Mouse (Mus musculus): Measurements from ENCODE around the gene Pcp2. TPM values are rescaled to one million over a fixed set of nuclear protein-coding genes. Genes with fewer than 3 reads are reported as not detected.

Pcp2 gene
- total and polyA plus RNA-seq, 3 experiments, result 0.35 to 0.54 TPM; not detected in 1

- Histone ChIP-seq H3K79me2 (ENCODE audit: control insufficient read depth, insufficient read depth, low read length, poor library complexity) (no peaks in the 10 kb centered on the region), H3K9ac (ENCODE audit: control insufficient read depth, low read depth, low read length, poor library complexity, severe bottlenecking) (peak within 1 kb of the TSS; percentile 21), H3K27ac (ENCODE audit: control insufficient read depth, low read depth, low read length) (no peak within 1 kb of the TSS), H3K9me3 (replicated peaks; ENCODE audit: insufficient read depth, low read length) (no peaks in the 10 kb centered on the region), H3K36me3 (ENCODE audit: control insufficient read depth in 1 of 2, insufficient read depth in 2 of 2, low read length in 2 of 2) (peaks cover 0 to 4% of the 10 kb centered on the region in 2 experiments; a peak in 2 of 4 replicates), H3K4me1 (ENCODE audit: control insufficient read depth in 1 of 2, insufficient read depth in 2 of 2, low read length in 2 of 2) (peaks cover 0 to 10% of the 10 kb centered on the region in 2 experiments; a peak in 1 of 4 replicates), H3K4me3 (ENCODE audit: control insufficient read depth in 1 of 2, insufficient read depth in 1 of 2, low read depth in 2 of 2, low read length in 2 of 2) (no peak within 1 kb of the TSS), H3K27me3 (ENCODE audit: control insufficient read depth in 1 of 2, insufficient read depth in 2 of 2, low read length in 2 of 2) (peaks cover 0 to 4% of the 10 kb centered on the region in 2 experiments; a peak in 1 of 4 replicates)
- TF ChIP-seq POLR2AphosphoS2 (IDR thresholded peaks at IDR 0.05; ENCODE audit: low read length) (no peak), TBP (IDR thresholded peaks at IDR 0.05; ENCODE audit: low read depth, low read length) (no peak), POLR2AphosphoS5 (IDR thresholded peaks at IDR 0.05; ENCODE audit: borderline replicate concordance, low read depth, low read length) (no peak), MYC (IDR thresholded peaks at IDR 0.05; ENCODE audit: low read depth, low read length) (no peak), NELFE (IDR thresholded peaks at IDR 0.05; ENCODE audit: low read depth, low read length) (no peak)
- DNase-seq (ENCODE audit: low read depth, low spot score), result no peak
These were observed 40.2 kb upstream of the Pcp2 start, which contains the start of gene Mcemp1 for GRCm38 (mm10) chr8:3665507-3665906. TSS of gene Mcemp1 (plus strand) at chr8:3665754.

- no peak for TF ChIP-seq CHD1 (IDR thresholded peaks at IDR 0.05; ENCODE audit: low read depth, low read length)
- no peak for TF ChIP-seq ETS1 (IDR thresholded peaks at IDR 0.05; ENCODE audit: low read depth, low read length)
- no peak for TF ChIP-seq UBTF (IDR thresholded peaks at IDR 0.05; ENCODE audit: borderline replicate concordance, insufficient read depth, low read depth, low read length)
- no peak for TF ChIP-seq CHD2 (IDR thresholded peaks at IDR 0.05; ENCODE audit: low read length)
- no peak for TF ChIP-seq TBP (IDR thresholded peaks at IDR 0.05; ENCODE audit: low read depth, low read length)
- 0 out of 2 replicates have a peak, but pooled peaks have one; percentile 53 for TF ChIP-seq MYC (IDR thresholded peaks at IDR 0.05; ENCODE audit: low read depth, low read length)
- 0 out of 2 replicates have a peak, but pooled peaks have one; percentile 24 for TF ChIP-seq GATA1 (IDR thresholded peaks at IDR 0.05; ENCODE audit: low read depth, low read length)
- peak; percentile 66 for DNase-seq (ENCODE audit: low read depth, low spot score)
- Histone ChIP-seq H3K9me3 (replicated peaks; ENCODE audit: insufficient read depth, low read length) (no peaks in the 10 kb centered on the region), H3K4me3 (ENCODE audit: control insufficient read depth in 1 of 2, insufficient read depth in 1 of 2, low read depth in 2 of 2, low read length in 2 of 2) (no peak overlapping the region), H3K9ac (ENCODE audit: control insufficient read depth, low read depth, low read length, poor library complexity, severe bottlenecking) (peak overlapping the region; percentile 21), H3K4me1 (ENCODE audit: control insufficient read depth in 1 of 2, insufficient read depth in 2 of 2, low read length in 2 of 2) (peaks cover 0 to 10% of the 10 kb centered on the region in 2 experiments; a peak in 1 of 4 replicates), H3K27me3 (ENCODE audit: control insufficient read depth in 1 of 2, insufficient read depth in 2 of 2, low read length in 2 of 2) (peaks cover 0 to 4% of the 10 kb centered on the region in 2 experiments; a peak in 1 of 4 replicates), H3K79me2 (ENCODE audit: control insufficient read depth, insufficient read depth, low read length, poor library complexity) (no peaks in the 10 kb centered on the region), H3K27ac (ENCODE audit: control insufficient read depth, low read depth, low read length) (no peak overlapping the region), H3K36me3 (ENCODE audit: control insufficient read depth in 1 of 2, insufficient read depth in 2 of 2, low read length in 2 of 2) (peaks cover 0 to 4% of the 10 kb centered on the region in 2 experiments; a peak in 2 of 4 replicates)
These were observed 39.1 kb upstream of the Pcp2 start for GRCm38 (mm10) chr8:3664405-3664804.

GRCm38 (mm10) chr8:3660889-3661288 is 35.5 kb upstream of the Pcp2 start:
- H3K4me1 ChIP-seq (ENCODE audit: control insufficient read depth in 1 of 2, insufficient read depth in 2 of 2, low read length in 2 of 2), result peaks cover 0 to 10% of the 10 kb centered on the region in 2 experiments; a peak in 1 of 4 replicates
- no peak overlapping the region for H3K27ac ChIP-seq (ENCODE audit: control insufficient read depth, low read depth, low read length)
- H3K9me3 ChIP-seq (replicated peaks; ENCODE audit: insufficient read depth, low read length), result no peaks in the 10 kb centered on the region
- no peak overlapping the region for H3K4me3 ChIP-seq (ENCODE audit: control insufficient read depth in 1 of 2, insufficient read depth in 1 of 2, low read depth in 2 of 2, low read length in 2 of 2)
- H3K36me3 ChIP-seq (ENCODE audit: control insufficient read depth in 1 of 2, insufficient read depth in 2 of 2, low read length in 2 of 2), result peaks cover 0 to 4% of the 10 kb centered on the region in 2 experiments; a peak in 2 of 4 replicates
- no peak for DNase-seq (ENCODE audit: low read depth, low spot score)
- no peak overlapping the region for H3K9ac ChIP-seq (ENCODE audit: control insufficient read depth, low read depth, low read length, poor library complexity, severe bottlenecking)
- H3K27me3 ChIP-seq (ENCODE audit: control insufficient read depth in 1 of 2, insufficient read depth in 2 of 2, low read length in 2 of 2), result no peaks in the 10 kb centered on the region; a peak in 2 of 4 replicates
- no peak for TF ChIP-seq MAZ (IDR thresholded peaks at IDR 0.05; ENCODE audit: low read depth, low read length)
- no peak for TF ChIP-seq KAT2A (conservative IDR thresholded peaks at IDR 0.05; ENCODE audit: low read depth, low read length)
- no peak for TF ChIP-seq MYC (IDR thresholded peaks at IDR 0.05; ENCODE audit: low read depth, low read length)
- no peak for TF ChIP-seq MAX (IDR thresholded peaks at IDR 0.05; ENCODE audit: low read length)
- TF ChIP-seq MAFK (IDR thresholded peaks at IDR 0.05; ENCODE audit: borderline replicate concordance, low read depth, low read length), result no peak
- TF ChIP-seq E2F4 (IDR thresholded peaks at IDR 0.05; ENCODE audit: borderline replicate concordance, low read depth, low read length), result no peak
- TF ChIP-seq RAD21 (IDR thresholded peaks at IDR 0.05; ENCODE audit: low read depth, low read length), result no peak
- no peak for TF ChIP-seq USF1 (IDR thresholded peaks at IDR 0.05; ENCODE audit: low read depth, low read length)
- no peak for TF ChIP-seq TAL1 (IDR thresholded peaks at IDR 0.05; ENCODE audit: low read length)
- no peak for TF ChIP-seq ETS1 (IDR thresholded peaks at IDR 0.05; ENCODE audit: low read depth, low read length)
- TF ChIP-seq POLR2A (IDR thresholded peaks at IDR 0.05; ENCODE audit: control insufficient read depth in 1 of 2, insufficient read depth in 1 of 2, low read depth in 1 of 2, low read length in 2 of 2, poor library complexity in 1 of 2), result no peak
- H3K79me2 ChIP-seq (ENCODE audit: control insufficient read depth, insufficient read depth, low read length, poor library complexity), result no peaks in the 10 kb centered on the region
